Mouse (Mus musculus) thymus, adult 2 months (tissue): ENCODE measurements at regions not wholly inside any gene's neighbourhood (a gene's known extent, or its start where the extent isn't known, plus 50 kb on each side); places are given as distances from the start of the nearest gene placed in this dataset.

Experiments
- DNase-seq: peaks from one replicate; pipeline ENCODE4 v3.0.0; 2021
- H3K27ac ChIP-seq: fragments of 200-500 bp; 2 replicates; pipeline ENCODE4 v1.5.1; 2012; ENCODE audit warnings: low read length, control low read depth; ENCODE audit not compliant: control insufficient read depth, insufficient read depth
- H3K27me3 ChIP-seq: fragments of 200-500 bp; 2 replicates; pipeline ENCODE4 v1.6.1; 2012; ENCODE audit warnings: mild to moderate bottlenecking, low read length, moderate library complexity, mixed read lengths; ENCODE audit not compliant: control insufficient read depth, insufficient read depth
- H3K36me3 ChIP-seq: fragments of 200-500 bp; 2 replicates; pipeline ENCODE4 v1.6.1; 2012; ENCODE audit warnings: mild to moderate bottlenecking, low read length, moderate library complexity; ENCODE audit not compliant: control insufficient read depth, insufficient read depth
- H3K4me1 ChIP-seq: fragments of 200-500 bp; replicated peaks from 2 replicates; pipeline ENCODE4 v1.6.1; 2012; ENCODE audit warnings: low read length; ENCODE audit not compliant: control insufficient read depth, insufficient read depth
- H3K4me3 ChIP-seq: fragments of 200-500 bp; 2 replicates; pipeline ENCODE4 v1.5.1; 2012; ENCODE audit warnings: mild to moderate bottlenecking, low read length, control low read depth, moderate library complexity; ENCODE audit not compliant: control insufficient read depth, insufficient read depth
- CTCF ChIP-seq: fragments of 200-500 bp; IDR thresholded peaks from 2 replicates; pipeline ENCODE4 v1.5.1; 2012; ENCODE audit warnings: mild to moderate bottlenecking, control low read depth, low read length, moderate library complexity, borderline replicate concordance; ENCODE audit not compliant: control insufficient read depth, poor library complexity, insufficient read depth; ENCODE audit errors: extremely low read depth
- POLR2A ChIP-seq: fragments of 200-500 bp; IDR thresholded peaks from 2 replicates; pipeline ENCODE4 v1.6.1; 2012; ENCODE audit warnings: mild to moderate bottlenecking, low read length, control low read depth, moderate library complexity; ENCODE audit not compliant: control insufficient read depth, poor library complexity, insufficient read depth; ENCODE audit errors: extremely low read depth
- WGBS: fragments of 180-500 bp; shearing (Covaris S2); methylation state at CpG from one replicate; pipeline ENCODE4 v1.1.7; 2018; 5-methylcytosine and 5-hydroxymethylcytosine counted together

DNA sequence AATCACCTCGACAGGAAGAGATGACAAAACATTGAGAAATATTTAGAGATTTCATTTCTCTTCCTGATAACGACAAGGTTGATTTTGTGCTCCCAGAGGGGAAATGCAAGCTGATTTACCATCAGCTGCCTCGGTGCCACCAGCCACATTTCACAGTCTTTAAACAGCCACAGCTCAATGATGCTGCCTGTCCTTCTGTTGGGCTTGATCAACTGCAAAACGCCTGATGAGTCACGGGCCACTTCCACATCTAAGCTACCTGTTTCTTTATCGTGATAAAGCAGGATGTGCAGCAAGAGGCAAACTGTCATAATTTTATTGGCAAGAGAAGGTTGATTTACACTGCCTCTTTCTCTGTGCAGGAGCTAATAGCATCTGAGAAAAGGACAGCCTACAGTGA, 140.1 kb upstream of the Slc7a11 start:
- Histone ChIP-seq H3K36me3 (no peaks in the 10 kb centered on the region), H3K27ac (no peak overlapping the region), H3K4me3 (no peak overlapping the region), H3K4me1 (peaks cover 8% of the 10 kb centered on the region), H3K27me3 (no peaks in the 10 kb centered on the region)
- no peak for DNase-seq
- no peak for TF ChIP-seq POLR2A
- no peak for TF ChIP-seq CTCF
- WGBS: 24% methylated on average over 6 of the region's 6 CpGs

DNA sequence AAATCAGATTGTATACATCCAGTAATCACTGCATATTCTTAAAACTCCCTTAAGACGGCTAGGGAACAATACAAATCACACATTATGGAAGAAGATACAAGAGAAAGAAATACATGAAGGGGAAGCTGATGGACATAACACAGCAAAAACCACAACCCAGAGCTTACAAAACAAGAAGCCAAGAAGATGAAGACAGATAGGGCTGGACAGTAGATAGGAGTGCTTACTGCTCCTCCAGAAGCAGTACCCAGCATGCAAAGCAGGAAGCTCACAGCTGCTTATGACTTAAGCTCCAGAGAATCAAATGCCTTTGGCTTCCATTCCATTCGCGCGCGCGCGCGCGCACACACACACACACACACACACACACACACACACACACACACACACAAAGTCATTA, 131.0 kb upstream of the Slc7a11 start:
- no peak overlapping the region for H3K27ac ChIP-seq
- H3K4me1 ChIP-seq: no peaks in the 10 kb centered on the region
- 100% methylated on average over 9 of the region's 9 CpGs for WGBS
- no peaks in the 10 kb centered on the region for H3K36me3 ChIP-seq
- no peak for TF ChIP-seq POLR2A
- no peak for TF ChIP-seq CTCF
- no peak overlapping the region for H3K4me3 ChIP-seq
- no peaks in the 10 kb centered on the region for H3K27me3 ChIP-seq
- no peak for DNase-seq

DNA sequence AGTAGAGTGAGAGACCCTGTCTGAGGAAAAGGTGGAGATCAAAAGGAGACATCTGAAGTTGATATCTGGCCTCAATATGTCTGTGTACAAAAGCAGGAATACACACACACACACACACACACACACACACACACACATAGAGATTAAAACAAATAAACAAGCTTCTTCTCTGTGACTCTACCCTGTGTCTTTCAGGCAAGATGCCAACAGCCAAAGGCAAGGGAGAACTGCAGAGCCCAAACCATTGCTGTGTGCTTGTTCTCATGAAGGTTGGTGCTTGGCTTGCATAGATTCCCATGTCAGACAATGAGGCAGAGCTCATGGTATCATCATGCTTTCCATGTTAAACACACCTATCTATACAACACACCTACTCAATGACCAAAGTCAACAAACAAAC, 126.6 kb upstream of the Slc7a11 start:
- Histone ChIP-seq H3K36me3 (no peaks in the 10 kb centered on the region), H3K27me3 (no peaks in the 10 kb centered on the region), H3K4me1 (no peaks in the 10 kb centered on the region), H3K4me3 (no peak overlapping the region), H3K27ac (no peak overlapping the region)
- no peak for DNase-seq
- no peak for TF ChIP-seq POLR2A
- no peak for TF ChIP-seq CTCF

DNA sequence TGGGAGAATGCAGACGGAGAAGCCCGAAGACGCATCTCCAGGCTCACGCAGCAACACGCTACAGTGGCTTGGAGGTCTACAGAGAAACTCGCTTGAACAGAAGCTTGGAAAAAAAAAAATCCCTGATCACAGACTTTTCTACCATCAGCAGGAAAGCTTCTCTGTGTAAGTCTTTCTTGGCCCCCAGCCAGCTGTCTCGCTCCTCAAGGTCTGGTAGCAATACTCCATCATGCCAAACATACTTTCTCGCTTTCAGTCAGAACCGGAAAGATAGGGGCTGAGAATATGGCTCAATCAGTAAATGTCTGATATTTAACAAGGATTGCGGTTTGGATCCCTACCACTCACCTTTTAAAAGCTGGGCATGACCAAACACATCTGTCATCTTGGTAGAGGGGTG, 126.2 kb upstream of the Slc7a11 start:
- DNase-seq: no peak
- H3K27ac ChIP-seq: no peak overlapping the region

DNA sequence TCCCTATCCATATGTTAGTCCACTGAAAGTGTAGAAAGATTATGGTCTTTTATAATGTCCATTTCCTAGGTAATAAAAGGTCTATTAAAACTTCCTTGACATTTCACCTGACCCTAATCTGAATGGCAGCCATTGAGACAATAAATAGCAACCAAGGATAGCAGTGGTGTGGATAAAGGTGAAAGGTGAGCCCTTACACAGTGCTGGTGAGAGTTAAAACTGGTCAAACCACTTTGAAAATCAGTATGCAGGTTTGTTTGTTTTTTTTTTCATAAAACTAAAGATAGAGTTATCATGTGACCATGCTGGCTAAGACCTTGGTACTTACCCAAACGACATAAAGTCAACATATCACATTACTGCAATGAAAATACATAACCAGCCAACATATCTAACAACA, 110.7 kb upstream of the Slc7a11 start:
- Histone ChIP-seq H3K4me1 (0 out of 2 replicates have a peak, but pooled peaks cover 2% of the 10 kb centered on the region), H3K36me3 (no peaks in the 10 kb centered on the region), H3K27ac (no peak overlapping the region), H3K4me3 (no peak overlapping the region), H3K27me3 (no peaks in the 10 kb centered on the region)
- no peak for TF ChIP-seq POLR2A
- no peak for TF ChIP-seq CTCF
- DNase-seq: no peak
- WGBS: 62% methylated on average over 1 of the region's 1 CpGs

More for the DNA sequence above, 126.2 kb upstream of the Slc7a11 start:
- TF ChIP-seq CTCF (no peak), POLR2A (no peak)
- Histone ChIP-seq H3K4me1 (no peaks in the 10 kb centered on the region), H3K27me3 (no peaks in the 10 kb centered on the region), H3K4me3 (no peak overlapping the region), H3K36me3 (no peaks in the 10 kb centered on the region)
- WGBS: 91% methylated on average over 10 of the region's 10 CpGs

DNA sequence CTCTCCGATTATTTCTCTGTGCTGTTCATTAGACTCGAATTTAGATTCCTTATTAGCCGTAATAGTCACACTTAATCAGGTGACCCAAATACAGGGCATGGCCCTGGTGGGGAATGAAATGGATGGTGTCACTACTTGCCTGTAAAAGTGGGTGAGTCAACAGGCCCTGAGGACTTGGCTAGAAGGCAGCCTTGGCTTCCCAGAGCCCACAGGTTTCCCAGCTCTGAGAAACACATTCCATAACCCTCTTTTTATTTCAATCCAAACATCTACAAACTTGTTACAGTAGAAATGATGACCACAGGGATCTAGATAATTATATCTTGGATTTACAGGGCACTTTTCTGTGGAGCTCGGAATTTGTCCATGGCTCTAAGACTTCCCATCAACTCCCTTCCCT, 105.2 kb upstream of the Slc7a11 start:
- Histone ChIP-seq H3K4me3 (no peak overlapping the region), H3K4me1 (0 out of 2 replicates have a peak, but pooled peaks cover 2% of the 10 kb centered on the region), H3K36me3 (no peaks in the 10 kb centered on the region), H3K27ac (no peak overlapping the region), H3K27me3 (no peaks in the 10 kb centered on the region)
- 92% methylated on average over 4 of the region's 4 CpGs for WGBS
- TF ChIP-seq POLR2A (no peak), CTCF (no peak)
- DNase-seq: no peak

DNA sequence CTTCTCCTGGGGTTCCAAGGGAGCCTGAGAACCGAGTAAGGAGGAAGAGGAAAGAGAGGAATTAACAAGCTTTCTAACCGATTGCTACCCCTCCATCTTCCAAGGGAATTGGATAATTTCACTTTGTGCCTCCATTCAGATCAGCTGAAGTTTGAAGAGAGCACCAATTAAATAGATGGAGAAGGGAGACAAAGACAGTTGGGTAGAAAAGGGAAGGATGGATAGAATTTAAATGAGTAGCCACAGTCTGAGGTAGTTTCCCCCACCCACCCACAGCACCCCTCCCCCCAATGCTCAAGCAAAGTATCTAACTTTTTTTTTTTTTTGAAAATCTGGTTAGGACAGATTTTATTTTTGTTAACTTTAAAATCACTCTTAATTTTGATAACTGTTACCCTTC, 87.2 kb upstream of the Slc7a11 start:
- Histone ChIP-seq H3K27ac (no peak overlapping the region), H3K27me3 (no peaks in the 10 kb centered on the region), H3K36me3 (no peaks in the 10 kb centered on the region), H3K4me1 (no peaks in the 10 kb centered on the region), H3K4me3 (no peak overlapping the region)
- 61% methylated on average over 2 of the region's 2 CpGs for WGBS
- TF ChIP-seq POLR2A: no peak
- no peak for TF ChIP-seq CTCF
- DNase-seq: no peak
